Mouse (Mus musculus) hindbrain, postnatal 0 days (tissue): ENCODE measurements around the gene Sorbs1. TPM values are rescaled to one million over a fixed set of nuclear protein-coding genes. Genes with fewer than 3 reads are reported as not detected.

Source experiments
- ATAC-seq: fragments of 200-750 bp; cut with Nextera tagmentation; 2 replicates; pipeline ENCODE4 v1.8.0; 2017; ENCODE audit warnings: mild to moderate bottlenecking, moderate TSS enrichment, moderate library complexity
- DNase-seq: peaks from one replicate; pipeline ENCODE4 v3.0.0-alpha.2; 2015; ENCODE audit warnings: low spot score
- H3K27ac ChIP-seq: fragments of 300-500 bp; sonication (generic); 2 replicates; pipeline ENCODE4 v1.5.1; 2014; ENCODE audit warnings: mild to moderate bottlenecking
- H3K27me3 ChIP-seq: fragments of 300-500 bp; sonication (generic); 2 replicates; pipeline ENCODE4 v1.6.1; 2014; ENCODE audit warnings: low read length, mixed read lengths; ENCODE audit not compliant: insufficient read depth
- H3K36me3 ChIP-seq: fragments of 300-500 bp; sonication (generic); 2 replicates; pipeline ENCODE4 v1.6.1; 2014; ENCODE audit warnings: low read length, mixed read lengths; ENCODE audit not compliant: insufficient read depth
- H3K4me1 ChIP-seq: fragments of 300-500 bp; sonication (generic); 2 replicates; pipeline ENCODE4 v1.6.1; 2014; ENCODE audit warnings: antibody characterized with exemption, low read length, mixed read lengths; ENCODE audit not compliant: insufficient read depth
- H3K4me2 ChIP-seq: fragments of 300-500 bp; sonication (generic); 2 replicates; pipeline ENCODE4 v1.6.1; 2014; ENCODE audit warnings: low read depth, mild to moderate bottlenecking, low read length, moderate library complexity, mixed read lengths
- H3K4me3 ChIP-seq: fragments of 300-500 bp; sonication (generic); 2 replicates; pipeline ENCODE4 v1.5.1; 2014; ENCODE audit warnings: low read length
- H3K9ac ChIP-seq: fragments of 300-500 bp; sonication (generic); replicated peaks from 2 replicates; pipeline ENCODE4 v1.6.1; 2014; ENCODE audit warnings: mild to moderate bottlenecking, low read length, moderate library complexity, mixed read lengths
- H3K9me3 ChIP-seq: fragments of 300-500 bp; sonication (generic); 2 replicates; pipeline ENCODE4 v1.6.1; 2016; ENCODE audit warnings: low read length, mixed read lengths
- CTCF ChIP-seq: IDR thresholded peaks from 2 replicates; pipeline ENCODE4 v1.5.1; 2016; ENCODE audit warnings: antibody characterized with exemption, control low read depth, low read depth
- WGBS: fragments of 180-500 bp; shearing (Covaris S2); extraction: QIAGEN DNeasy Blood & Tissue Kit; methylation state at CpG from one replicate; pipeline ENCODE4 v1.1.7; 2014; 5-methylcytosine and 5-hydroxymethylcytosine counted together
- polyA plus RNA-seq: library from polyadenylated mRNA; unstranded; fragments of >200 nt; fragmentation: Nextera tagmentation; extraction: Ambion mirVana; gene quantifications from 2 replicates; pipeline ENCODE4 v1.2.1, GENCODE M21; 2015
- total RNA-seq: library from RNA; depleted of rRNA; stranded (reverse); fragments of >200 nt; gene quantifications from 2 replicates; pipeline ENCODE4 v1.2.3, GENCODE M21; 2014

Gene Sorbs1
- total and polyA plus RNA-seq, 2 experiments from 2014 or later: 52.4 to 70.4 TPM

DNA sequence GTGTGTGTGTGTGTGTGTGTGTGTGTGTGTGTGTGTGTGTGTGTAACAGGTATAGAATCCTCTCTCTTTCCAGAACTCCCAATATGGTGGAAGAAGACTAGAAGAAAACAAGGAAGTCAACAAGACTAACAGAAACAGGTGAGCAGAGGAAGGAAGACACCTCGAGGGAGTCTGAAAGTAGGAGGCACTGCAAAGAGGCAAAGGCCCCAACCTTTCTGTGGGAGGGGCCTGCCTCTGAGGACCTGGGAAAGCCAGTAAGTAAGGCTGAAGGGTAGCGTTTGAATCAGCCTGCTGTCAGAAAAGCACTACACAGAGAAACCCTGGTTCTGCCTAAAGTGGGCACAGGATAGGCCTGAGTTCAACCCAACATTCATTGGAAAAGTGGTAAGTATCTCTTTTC is 4.7 kb downstream of the Sorbs1 start:
- no peak for TF ChIP-seq CTCF
- 49% methylated on average over 2 of the region's 2 CpGs for WGBS
- DNase-seq: no peak
- H3K27me3 ChIP-seq: no peaks in the 10 kb centered on the region
- H3K27ac ChIP-seq: no peak overlapping the region
- no peak overlapping the region for H3K4me2 ChIP-seq
- no peaks in the 10 kb centered on the region for H3K36me3 ChIP-seq
- no peaks in the 10 kb centered on the region for H3K9me3 ChIP-seq
- ATAC-seq: no peak
- H3K4me3 ChIP-seq: no peak overlapping the region
- no peak overlapping the region for H3K9ac ChIP-seq
- peaks cover 21% of the 10 kb centered on the region for H3K4me1 ChIP-seq

DNA sequence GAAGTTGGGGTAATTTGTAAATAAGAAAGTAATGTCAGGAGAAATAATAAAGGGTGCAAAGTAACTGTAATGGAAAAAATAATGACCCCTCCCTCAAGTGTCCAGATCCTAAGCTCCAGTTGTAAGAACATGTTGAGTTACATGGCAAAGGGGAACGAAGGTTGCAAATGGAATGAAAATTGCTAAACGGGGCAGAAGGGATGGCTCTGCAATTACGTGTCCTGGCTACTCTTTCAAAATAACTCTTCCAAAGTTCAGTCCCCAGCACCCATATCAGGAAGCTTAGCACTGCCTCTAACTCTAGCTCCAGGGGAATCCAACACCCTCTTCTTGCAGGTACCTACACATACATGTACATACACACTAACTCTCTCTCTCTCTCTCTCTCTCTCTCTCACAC is 6.6 kb downstream of the Sorbs1 start:
- no peak for ATAC-seq
- H3K27ac ChIP-seq: no peak overlapping the region
- no peak overlapping the region for H3K4me2 ChIP-seq
- H3K9ac ChIP-seq: no peak overlapping the region
- TF ChIP-seq CTCF: no peak
- no peaks in the 10 kb centered on the region for H3K9me3 ChIP-seq
- WGBS: 81% methylated on average over 3 of the region's 3 CpGs
- no peak for DNase-seq
- H3K4me3 ChIP-seq: no peak overlapping the region
- H3K36me3 ChIP-seq: no peaks in the 10 kb centered on the region
- no peaks in the 10 kb centered on the region for H3K27me3 ChIP-seq
- peaks cover 21% of the 10 kb centered on the region for H3K4me1 ChIP-seq

DNA sequence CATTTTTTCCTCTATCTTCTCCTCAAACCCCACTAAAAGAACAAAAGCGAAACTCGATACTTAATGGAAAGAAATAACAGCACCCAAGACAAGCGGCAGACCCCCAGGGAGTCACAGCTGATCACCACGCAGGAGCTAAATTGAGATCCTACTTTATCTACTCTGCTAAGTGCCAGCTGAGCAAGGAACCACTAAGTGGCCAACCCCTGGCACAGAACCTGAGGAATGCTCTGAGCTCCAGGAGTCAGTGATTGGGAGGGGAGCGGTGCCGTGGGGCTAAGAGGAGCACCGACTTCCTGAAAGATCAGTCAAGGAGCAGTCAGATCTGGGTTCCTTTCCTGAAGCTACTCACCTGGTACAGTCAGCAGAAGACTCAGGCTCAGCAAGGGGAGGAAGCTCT is 9.2 kb downstream of the Sorbs1 start:
- Histone ChIP-seq H3K27ac (no peak overlapping the region), H3K36me3 (no peaks in the 10 kb centered on the region), H3K4me3 (no peak overlapping the region), H3K9me3 (no peaks in the 10 kb centered on the region), H3K9ac (no peak overlapping the region), H3K4me1 (no peaks in the 10 kb centered on the region), H3K27me3 (no peaks in the 10 kb centered on the region), H3K4me2 (no peak overlapping the region)
- TF ChIP-seq CTCF: no peak
- 87% methylated on average over 7 of the region's 7 CpGs for WGBS
- DNase-seq: no peak
- ATAC-seq: no peak

- TF ChIP-seq CTCF: no peak
- no peaks in the 10 kb centered on the region for H3K9me3 ChIP-seq
- H3K27me3 ChIP-seq: no peaks in the 10 kb centered on the region
- H3K4me2 ChIP-seq: no peak overlapping the region
- no peaks in the 10 kb centered on the region for H3K36me3 ChIP-seq
- ATAC-seq (no peak), DNase-seq (no peak)
- no peak overlapping the region for H3K4me3 ChIP-seq
- H3K9ac ChIP-seq: no peak overlapping the region
- no peak overlapping the region for H3K27ac ChIP-seq
- no peaks in the 10 kb centered on the region for H3K4me1 ChIP-seq
- 76% methylated on average over 11 of the region's 11 CpGs for WGBS
Observed at GRCm38 (mm10) chr19:40499940-40500737, 13.4 kb downstream of the Sorbs1 start.

- Histone ChIP-seq H3K27me3 (no peaks in the 10 kb centered on the region), H3K9me3 (no peaks in the 10 kb centered on the region), H3K36me3 (no peaks in the 10 kb centered on the region), H3K4me2 (no peak overlapping the region), H3K4me3 (no peak overlapping the region), H3K9ac (no peak overlapping the region), H3K4me1 (no peaks in the 10 kb centered on the region), H3K27ac (no peak overlapping the region)
- TF ChIP-seq CTCF: no peak
- ATAC-seq (no peak), DNase-seq (no peak)
- 73% methylated on average over 8 of the region's 8 CpGs for WGBS
Observed at GRCm38 (mm10) chr19:40499141-40499540, 14.4 kb downstream of the Sorbs1 start.

DNA sequence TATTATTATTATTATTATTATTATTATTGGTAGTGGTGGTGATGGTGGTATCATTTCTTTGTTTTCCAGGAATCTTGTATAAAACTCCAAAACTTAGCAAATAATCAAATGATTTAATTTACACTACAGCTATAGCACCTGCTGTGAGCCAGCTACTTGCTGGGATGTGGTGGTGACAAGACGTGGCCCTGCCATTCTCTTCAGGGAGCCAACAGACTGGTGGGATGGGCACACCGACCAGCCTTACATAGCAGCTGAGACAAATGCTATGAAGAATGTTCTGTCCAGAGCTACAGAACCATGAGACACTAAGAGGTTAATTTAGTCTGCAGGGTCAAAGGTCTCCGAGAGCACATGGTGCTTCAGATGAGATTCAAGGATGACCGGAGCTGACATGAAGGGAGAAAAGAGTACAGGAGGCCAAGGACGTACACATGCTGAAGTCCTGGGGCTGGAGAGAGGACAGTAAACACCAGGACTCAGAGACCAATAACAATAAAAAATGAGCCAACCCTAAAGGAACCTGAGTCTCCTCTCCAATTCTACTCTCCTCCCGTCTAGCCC is 15.3 kb downstream of the Sorbs1 start:
- Histone ChIP-seq H3K36me3 (no peaks in the 10 kb centered on the region), H3K4me1 (0 out of 2 replicates have a peak, but pooled peaks cover under 1% of the 10 kb centered on the region), H3K4me3 (no peak overlapping the region), H3K9ac (no peak overlapping the region), H3K27me3 (no peaks in the 10 kb centered on the region), H3K9me3 (no peaks in the 10 kb centered on the region), H3K4me2 (no peak overlapping the region), H3K27ac (no peak overlapping the region)
- WGBS: 61% methylated on average over 6 of the region's 6 CpGs
- ATAC-seq (no peak), DNase-seq (no peak)
- no peak for TF ChIP-seq CTCF
